Mouse (Mus musculus) embryo, embryonic 11 days (tissue): Measurements from ENCODE around the gene Dock9.

ENCODE experiments used
- DNase-seq: peaks from one replicate; pipeline ENCODE4 v3.0.0-alpha.2; 2015

The Dock9 gene

DNA sequence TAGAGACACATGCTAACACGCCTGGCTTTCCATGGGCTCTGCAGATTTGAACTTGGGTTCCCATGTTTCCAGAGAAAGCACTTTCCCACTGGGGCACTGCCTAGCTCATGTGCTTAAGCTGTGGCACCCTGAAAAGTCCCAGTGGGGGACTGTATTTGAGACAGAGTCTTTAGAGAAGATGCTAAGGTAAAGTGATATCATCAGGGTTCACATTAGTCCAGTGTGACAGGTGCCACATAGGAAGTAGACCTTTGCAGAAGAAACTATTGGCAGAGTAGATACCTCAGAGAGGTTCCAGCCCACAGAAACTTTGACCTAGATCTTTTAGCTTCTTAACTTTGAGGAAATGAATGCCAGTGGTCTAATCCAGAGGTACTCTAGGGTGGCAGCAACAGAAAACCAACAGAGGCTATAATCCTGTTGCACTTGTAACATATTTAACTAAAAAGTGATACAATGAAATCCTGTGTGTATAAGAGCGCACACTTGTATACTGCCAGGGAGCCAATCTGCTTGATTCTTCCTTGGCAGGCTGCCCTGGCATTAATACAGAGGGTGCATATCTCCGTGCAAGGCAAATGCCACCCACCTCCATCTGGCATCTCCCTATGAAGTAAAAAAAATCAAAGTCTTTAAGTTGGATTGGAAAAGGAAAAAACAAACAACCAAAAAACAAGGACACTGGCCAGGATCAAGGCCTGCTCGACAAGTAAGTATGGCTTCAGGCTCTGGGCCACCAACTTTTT lies 179.8 kb downstream of the Dock9 start:
- no peak for DNase-seq

- DNase-seq = no peak
Observed at GRCm38 (mm10) chr14:121615431-121615830, 182.2 kb downstream of the Dock9 start.

DNA sequence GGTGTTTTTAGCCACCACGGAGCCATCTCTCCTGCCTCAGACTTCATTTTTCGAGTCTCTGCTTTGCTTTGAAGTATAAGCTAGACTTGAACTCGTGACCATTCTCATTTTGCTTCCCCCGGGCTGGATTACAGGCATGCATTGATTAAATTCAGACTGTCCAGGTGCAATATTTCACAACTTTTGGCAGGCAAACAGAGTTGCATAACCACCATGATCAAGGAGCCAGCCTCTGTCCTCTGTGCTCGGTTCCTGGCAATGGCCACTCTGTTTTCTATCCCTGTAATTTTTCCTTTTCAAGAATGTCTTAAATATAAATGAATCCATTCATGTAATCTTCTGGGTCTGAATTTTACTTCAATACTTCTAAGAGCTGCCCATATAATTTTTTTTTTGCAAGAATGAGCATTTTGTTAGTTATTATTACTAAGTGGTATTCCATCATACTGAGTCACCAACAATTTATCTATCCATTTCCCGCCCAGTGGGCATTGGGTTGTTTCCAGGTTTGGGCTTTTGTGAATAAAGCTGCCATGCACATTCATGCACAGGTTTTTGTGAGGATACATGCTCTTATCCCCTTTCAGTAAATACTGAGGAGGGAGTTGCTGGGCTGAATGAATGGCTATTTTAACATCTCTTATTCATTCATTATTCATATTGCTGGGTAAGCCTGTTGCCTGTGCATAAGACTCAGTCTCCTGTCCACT lies 183.0 kb downstream of the Dock9 start:
- DNase-seq = no peak

DNA sequence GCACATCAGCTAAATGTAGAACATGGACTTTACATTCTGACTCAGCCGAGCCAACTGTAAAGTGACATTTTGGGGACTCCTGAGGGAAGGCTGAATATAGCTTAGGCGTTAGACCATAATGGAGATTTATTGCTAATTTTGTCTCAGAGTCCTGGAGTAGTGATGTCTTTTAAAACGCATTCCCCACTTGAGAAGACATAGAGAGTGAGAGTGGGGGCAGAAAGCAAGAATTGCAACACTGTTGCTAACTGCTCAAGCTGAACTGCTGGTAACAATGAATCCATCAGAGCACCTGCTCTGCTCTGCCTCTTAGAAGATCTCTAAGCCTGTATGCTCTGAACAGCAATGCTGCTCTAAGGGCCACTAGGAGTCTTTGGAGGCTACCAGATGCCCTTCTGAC lies 184.1 kb downstream of the Dock9 start:
- DNase-seq = no peak

DNA sequence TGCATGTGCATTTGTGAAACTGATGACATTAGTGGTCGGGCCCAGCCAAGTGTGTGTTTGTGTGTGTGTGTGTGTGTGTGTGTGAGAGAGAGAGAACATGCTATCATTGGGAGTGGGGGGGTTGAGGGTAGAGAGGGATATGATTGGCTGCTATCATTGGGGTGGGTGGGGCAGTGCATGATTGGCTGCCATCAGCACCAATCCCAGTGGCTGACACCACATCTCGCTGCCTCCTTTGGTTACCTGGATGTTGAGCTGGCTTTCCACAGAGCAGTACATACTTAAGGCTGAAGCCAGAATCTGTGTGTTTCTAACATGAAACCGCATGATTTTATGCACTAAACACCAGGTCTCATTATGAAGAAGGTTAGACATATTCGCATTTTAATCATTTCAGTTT lies 184.7 kb downstream of the Dock9 start:
- no peak for DNase-seq

DNA sequence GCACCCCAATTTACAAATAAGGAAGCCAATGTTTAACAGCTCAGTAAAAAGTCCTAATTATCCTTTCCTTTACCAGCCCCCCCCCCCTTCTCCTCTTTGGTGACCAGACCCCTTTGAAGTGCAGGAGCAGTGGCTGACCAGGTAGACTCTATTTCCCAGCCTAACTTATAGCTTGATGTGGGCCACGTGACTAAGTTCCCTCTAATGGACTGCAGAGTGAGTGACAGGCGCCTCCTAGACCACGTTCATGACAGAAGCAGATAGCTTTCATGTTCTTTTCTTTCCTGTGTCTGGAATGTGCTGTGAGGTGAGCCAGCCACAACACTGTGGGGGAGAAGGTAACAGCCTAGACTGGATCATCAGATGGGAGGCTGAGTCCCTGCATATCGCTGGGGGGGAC lies 186.1 kb downstream of the Dock9 start:
- no peak for DNase-seq

DNA sequence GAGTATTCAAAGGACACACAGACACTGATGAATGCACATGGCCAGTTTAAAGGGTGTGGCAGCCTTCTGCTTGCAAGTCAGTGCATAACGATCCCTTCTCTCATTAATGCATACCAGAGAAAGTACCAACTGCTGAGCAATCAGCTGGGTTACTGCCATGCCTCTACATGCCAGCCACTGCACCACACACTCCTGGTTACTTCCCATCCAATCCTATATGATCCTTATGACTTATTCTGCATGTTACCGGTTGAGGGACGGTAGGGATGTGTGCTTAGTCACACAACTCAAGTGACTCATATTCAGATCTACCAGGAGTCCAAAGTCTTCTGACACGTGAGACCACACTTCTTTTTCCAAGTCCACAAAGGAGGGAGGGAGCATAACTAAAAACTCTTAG lies 186.5 kb downstream of the Dock9 start:
- no peak for DNase-seq

DNA sequence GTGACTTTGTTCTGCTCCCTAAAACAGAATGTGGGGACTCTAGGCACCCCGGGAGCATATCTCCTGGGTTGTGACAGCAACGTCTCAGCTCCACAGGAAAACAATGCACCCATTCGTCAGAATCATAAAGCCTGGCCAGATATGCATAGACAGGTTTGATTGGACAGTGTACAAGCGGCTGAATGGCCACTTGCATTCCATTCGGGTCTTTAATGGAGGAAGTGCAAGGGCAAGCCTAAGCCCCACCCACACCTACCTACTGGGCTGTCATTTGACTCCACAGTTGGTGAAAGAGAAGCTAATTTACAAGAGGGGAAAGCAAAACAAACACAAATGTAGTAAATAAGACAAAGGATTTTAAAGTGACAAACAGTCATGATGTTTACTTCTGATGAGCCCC lies 189.1 kb downstream of the Dock9 start:
- DNase-seq = peak; percentile 39

GRCm38 (mm10) chr14:121606433-121606832 lies 191.2 kb downstream of the Dock9 start:
- no peak for DNase-seq

DNA sequence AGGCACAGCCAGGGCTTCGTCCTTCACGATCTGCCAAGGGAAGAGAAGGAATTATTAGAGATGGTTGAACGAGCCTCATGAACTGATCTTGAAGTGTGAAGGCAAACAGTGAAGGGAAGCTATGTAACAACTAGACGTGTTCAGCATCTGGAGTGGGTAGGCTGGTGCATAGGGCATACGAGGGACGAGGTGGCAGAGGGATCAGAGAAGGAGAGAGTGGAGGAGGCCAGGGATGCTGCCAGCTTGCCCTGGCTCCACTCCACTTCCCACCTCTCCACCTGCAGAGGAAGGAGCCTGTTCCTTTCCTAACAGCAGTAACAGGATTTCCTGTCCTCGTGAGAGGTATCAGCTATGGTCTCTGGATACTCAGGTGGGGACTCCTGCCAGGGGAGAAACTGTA lies 192.4 kb downstream of the Dock9 start:
- DNase-seq = no peak

GRCm38 (mm10) chr14:121604565-121604964 lies 193.1 kb downstream of the Dock9 start:
- DNase-seq = no peak

GRCm38 (mm10) chr14:121602610-121603009 lies 195.0 kb downstream of the Dock9 start:
- no peak for DNase-seq

DNA sequence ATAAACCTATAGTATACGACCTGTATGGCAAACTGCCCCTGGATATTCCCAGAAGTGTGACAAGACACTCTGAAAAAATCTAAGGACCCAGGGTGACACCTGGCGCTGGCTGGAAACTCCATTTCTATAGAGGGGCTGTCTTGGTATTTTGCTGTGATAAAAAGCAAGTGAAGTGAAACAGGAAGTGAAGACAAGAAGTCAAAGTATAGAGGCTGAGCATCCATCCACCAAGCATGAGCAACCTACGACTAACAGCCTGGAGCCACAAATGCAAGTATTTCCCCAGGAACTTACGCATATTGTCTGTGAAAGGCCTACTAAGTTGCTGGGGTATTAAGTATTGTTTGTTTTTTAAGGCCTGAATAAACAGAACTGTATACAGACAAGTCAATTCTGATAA lies 197.1 kb downstream of the Dock9 start:
- DNase-seq = no peak

DNA sequence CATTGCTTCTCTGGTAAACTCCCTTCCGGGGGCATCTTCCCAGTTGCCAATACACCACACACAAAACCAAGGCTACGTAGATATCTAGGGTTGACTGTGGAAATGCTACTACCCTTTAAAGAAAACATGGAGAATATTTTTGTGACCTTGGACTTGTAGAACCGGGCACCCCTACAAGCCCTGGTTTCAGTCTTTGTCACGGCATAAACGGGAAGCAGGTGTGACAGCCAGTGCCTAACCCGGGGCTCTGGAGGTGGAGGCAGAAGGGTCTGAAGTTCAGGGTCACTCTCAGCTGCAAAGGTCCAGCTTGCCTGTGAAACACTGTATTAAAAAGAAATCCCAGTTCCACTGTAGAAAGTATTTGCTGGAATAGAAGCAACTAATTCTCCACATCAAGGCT lies 200.6 kb downstream of the Dock9 start:
- DNase-seq = no peak

DNA sequence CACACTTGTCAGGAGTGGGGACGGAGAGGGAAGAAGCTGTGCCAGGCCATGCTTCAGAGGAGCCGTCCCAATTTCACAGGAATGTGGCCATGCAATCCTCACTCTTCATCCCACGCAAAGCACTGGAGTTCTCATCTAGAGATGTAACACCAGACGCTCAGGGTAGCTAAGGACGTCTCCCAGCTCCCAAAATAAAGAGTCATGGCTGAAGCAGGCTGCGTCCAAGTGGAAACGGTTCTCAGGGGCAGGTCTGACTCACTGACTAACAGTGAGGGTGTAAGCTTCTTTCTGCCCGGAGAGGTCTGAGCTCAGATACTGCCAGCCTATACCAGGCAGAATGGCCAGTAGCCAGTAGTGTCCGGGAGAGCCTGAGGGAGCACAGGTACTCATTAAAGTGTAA lies 201.0 kb downstream of the Dock9 start:
- DNase-seq = no peak

GRCm38 (mm10) chr14:121594684-121595083 lies 203.0 kb downstream of the Dock9 start:
- DNase-seq = no peak

DNA sequence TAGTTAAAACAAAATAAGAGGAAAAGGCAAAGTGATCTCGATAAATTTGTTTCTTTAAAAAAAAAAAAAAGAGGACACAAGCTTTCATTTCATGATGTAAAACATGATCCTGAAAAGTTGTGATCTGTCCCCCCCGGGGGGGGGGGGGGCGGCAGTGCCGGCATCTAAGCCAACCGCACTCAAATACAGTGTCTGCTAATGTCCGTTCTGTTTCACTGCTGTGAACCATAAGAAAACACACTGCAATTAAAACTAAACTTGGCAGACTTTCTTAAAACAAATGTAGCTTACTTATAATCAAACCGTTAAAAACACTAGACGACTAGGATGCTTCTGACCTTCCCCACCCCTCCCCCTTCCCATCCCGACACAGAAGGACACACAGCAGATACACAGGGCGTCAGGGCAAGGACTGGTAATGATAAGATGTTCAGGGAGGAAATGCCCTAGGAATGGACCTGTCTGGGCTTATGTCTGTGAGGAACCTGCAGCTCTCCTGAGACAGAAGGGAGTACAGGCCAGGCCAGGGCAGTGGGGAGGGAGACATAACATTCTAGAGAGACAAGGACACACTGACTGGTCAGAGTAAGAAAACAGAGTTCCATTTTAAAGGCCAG lies 204.2 kb downstream of the Dock9 start:
- no peak for DNase-seq

- peak; percentile 21 for DNase-seq
Observed at GRCm38 (mm10) chr14:121592890-121593289, 204.7 kb downstream of the Dock9 start.

DNA sequence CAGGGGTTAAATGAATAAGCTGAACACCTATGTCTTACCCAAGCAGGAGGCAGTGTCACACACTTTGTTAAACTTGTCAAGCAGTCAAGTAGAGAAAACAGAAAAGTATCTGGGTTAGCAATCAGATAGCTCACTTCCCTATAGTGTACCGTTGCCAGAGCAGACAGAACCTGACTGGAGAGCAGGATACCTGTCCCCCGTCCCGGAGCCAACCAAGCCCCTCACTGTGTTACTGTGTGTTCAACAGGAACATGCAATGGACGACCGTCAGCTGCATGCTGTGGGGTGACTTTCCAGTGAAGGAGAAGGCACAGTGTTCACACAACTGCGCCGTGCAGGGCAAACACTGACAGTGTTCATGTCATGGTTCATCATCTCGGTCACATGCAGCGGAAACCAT lies 205.3 kb downstream of the Dock9 start:
- no peak for DNase-seq

DNA sequence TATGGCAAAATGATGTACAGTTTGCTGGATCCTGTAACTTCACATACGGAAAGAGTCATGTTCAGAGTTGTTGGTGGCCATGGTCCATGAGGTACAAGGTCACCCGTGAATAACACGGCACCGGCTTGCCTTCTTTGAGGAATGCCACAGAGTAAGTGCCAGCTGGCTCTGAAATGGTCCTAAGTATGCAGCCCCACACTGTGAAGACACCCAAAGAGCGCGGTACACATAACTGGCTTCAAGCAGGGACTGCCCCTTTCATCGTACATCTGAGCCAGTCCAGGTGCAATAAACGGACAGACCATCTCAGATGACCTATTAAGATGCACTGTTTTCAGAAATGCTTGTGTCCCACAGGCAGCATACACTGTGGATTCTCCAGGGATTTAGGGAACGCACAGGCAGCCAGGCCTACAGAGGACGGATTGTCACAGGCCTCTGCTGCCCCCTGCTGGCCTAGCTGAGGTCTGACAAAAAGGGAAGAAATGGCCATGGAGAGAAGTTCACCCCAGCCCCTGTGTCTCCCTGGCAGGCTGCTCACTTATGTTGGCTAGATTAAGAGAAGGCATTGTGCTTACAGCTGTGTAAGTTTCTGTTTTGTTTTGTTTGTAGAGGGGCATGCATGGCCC lies 208.4 kb downstream of the Dock9 start:
- DNase-seq = peak; percentile 85

- DNase-seq = peak; percentile 77
Observed at GRCm38 (mm10) chr14:121588451-121588850, 209.2 kb downstream of the Dock9 start.

- peak; percentile 31 for DNase-seq
Observed at GRCm38 (mm10) chr14:121585906-121586765, 211.5 kb downstream of the Dock9 start.

GRCm38 (mm10) chr14:121579055-121579454 lies 218.6 kb downstream of the Dock9 start:
- peak; percentile 69 for DNase-seq
